Mouse (Mus musculus): ENCODE results near the gene Mgrn1. TPM values are rescaled to one million over a fixed set of nuclear protein-coding genes. Genes with fewer than 3 reads are reported as not detected.

The Mgrn1 gene
- polyA plus RNA-seq, 1 experiment from 2014 or later = 36.7 TPM

DNA sequence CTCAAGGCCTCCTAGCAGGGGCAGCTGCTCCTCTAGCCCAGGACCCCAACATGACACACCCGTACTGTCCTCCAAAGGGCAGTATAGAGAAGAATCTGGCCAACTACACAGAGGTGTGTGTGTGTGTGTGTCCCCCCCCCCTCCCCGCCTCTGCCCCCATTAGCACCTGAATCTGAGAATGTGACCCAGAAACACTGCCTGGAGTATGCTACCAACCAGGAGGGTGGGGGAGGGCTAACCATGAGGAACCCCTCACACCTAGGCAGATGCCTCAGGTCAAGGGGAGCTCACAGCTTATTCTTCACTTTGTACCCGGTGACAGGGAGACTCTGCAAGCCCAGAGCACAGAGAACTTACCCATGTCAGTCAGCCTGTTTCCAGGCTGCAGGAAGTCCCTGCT is 8.3 kb upstream of the Mgrn1 start:
- H3K9ac ChIP-seq (replicated peaks) = peak overlapping the region; percentile 93
- no peaks in the 10 kb centered on the region for H3K9me3 ChIP-seq (ENCODE audit: low read length)
- 62% methylated on average over 3 of the region's 3 CpGs for WGBS (ENCODE audit: insufficient replicate concordance)
- H3K4me3 ChIP-seq (ENCODE audit: low read depth, low read length) = peak overlapping the region; percentile 87
- H3K27me3 ChIP-seq (ENCODE audit: insufficient read depth, low read length) = no peaks in the 10 kb centered on the region
- TF ChIP-seq EP300 (IDR thresholded peaks at IDR 0.05; ENCODE audit: low read depth) (no peak), CTCF (IDR thresholded peaks at IDR 0.05; ENCODE audit: low read depth) (no peak)
- H3K36me3 ChIP-seq (replicated peaks; ENCODE audit: insufficient read depth, low read length) = peaks cover 28% of the 10 kb centered on the region
- peak overlapping the region; percentile 86 for H3K4me2 ChIP-seq (ENCODE audit: low read depth, low read length)
- DNase-seq (no peak), ATAC-seq (no peak)
- peak overlapping the region; percentile 97 for H3K27ac ChIP-seq (ENCODE audit: low read depth)
- peaks cover 48% of the 10 kb centered on the region for H3K4me1 ChIP-seq (ENCODE audit: insufficient read depth)

DNA sequence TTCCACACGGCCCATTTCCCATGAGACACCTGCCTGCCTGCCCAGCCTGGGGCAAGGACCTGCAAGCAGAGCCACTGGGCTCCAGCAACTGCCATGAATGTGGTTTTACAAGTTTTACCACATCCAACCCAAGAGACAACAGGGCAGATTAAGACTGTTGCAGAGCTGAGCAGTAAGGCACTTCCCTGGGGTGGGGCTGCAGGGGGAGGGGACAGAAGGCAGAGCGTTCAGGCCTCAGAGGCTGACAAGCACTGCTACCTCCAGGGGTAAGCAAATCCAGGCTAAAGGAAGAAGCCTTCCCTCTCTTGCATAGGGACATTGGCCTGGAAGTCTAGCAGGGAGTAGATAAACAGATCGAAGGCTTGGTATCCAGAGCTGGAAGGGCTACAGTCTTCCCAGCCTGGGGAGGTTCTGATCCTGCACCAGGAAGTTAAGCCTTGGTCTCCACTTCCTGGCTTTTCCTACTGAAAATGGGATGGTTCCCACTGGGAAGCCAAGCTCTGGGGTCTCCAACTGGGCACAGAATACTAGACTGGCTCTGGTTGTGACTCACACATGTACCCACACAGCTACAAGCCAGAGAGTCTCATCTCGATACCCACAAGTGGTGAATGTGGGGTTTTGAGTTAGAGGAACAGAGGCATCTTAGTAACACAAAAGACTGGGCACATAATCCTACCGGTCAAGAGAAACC is 7.7 kb upstream of the Mgrn1 start:
- DNase-seq (peak; percentile 60), ATAC-seq (no peak)
- peak overlapping the region; percentile 97 for H3K27ac ChIP-seq (ENCODE audit: low read depth)
- peaks cover 48% of the 10 kb centered on the region for H3K4me1 ChIP-seq (ENCODE audit: insufficient read depth)
- peaks cover 25% of the 10 kb centered on the region for H3K36me3 ChIP-seq (replicated peaks; ENCODE audit: insufficient read depth, low read length)
- TF ChIP-seq CTCF (IDR thresholded peaks at IDR 0.05; ENCODE audit: low read depth) = no peak
- no peak for TF ChIP-seq EP300 (IDR thresholded peaks at IDR 0.05; ENCODE audit: low read depth)
- no peaks in the 10 kb centered on the region for H3K9me3 ChIP-seq (ENCODE audit: low read length)
- H3K4me3 ChIP-seq (ENCODE audit: low read depth, low read length) = peak overlapping the region; percentile 87
- H3K4me2 ChIP-seq (ENCODE audit: low read depth, low read length) = peak overlapping the region; percentile 86
- no peaks in the 10 kb centered on the region for H3K27me3 ChIP-seq (ENCODE audit: insufficient read depth, low read length)
- peak overlapping the region; percentile 93 for H3K9ac ChIP-seq (replicated peaks)
- WGBS (ENCODE audit: insufficient replicate concordance) = 4% methylated on average over 5 of the region's 5 CpGs

DNA sequence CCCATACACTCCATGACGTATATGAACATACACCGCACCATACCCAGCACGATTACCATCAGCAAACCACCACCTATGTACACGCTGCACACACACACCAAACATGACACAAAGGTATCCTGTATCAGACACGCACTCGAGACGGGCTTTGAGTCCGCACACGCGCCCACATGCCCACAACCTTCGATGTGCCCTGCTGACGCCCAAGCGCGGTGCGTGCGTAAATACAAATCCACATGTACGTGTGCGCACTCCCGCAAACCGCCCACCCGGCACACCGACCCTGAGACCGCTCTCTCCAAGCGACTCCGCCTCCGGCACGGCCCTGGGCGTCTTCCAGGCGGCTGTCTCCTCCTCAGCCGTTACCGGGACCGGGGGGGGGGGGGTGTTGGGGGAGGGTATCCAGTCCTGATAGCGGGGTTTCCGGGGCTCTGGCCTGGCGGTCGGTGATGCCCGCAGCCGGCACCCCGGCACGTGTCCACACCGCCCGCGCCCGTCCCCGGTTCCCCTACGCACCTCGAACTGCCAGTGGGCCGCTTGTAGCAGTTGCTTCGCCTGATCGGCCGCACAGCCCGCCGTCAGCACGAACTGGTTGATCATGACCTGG is 6.8 kb upstream of the Mgrn1 start:
- H3K27me3 ChIP-seq (ENCODE audit: insufficient read depth, low read length) = no peaks in the 10 kb centered on the region
- peak overlapping the region; percentile 97 for H3K27ac ChIP-seq (ENCODE audit: low read depth)
- TF ChIP-seq CTCF (IDR thresholded peaks at IDR 0.05; ENCODE audit: low read depth) = no peak
- no peak for TF ChIP-seq EP300 (IDR thresholded peaks at IDR 0.05; ENCODE audit: low read depth)
- H3K4me2 ChIP-seq (ENCODE audit: low read depth, low read length) = peak overlapping the region; percentile 86
- peaks cover 21% of the 10 kb centered on the region for H3K36me3 ChIP-seq (replicated peaks; ENCODE audit: insufficient read depth, low read length)
- H3K9me3 ChIP-seq (ENCODE audit: low read length) = no peaks in the 10 kb centered on the region
- 2% methylated on average over 47 of the region's 54 CpGs for WGBS (ENCODE audit: insufficient replicate concordance)
- peaks cover 48% of the 10 kb centered on the region for H3K4me1 ChIP-seq (ENCODE audit: insufficient read depth)
- peak overlapping the region; percentile 87 for H3K4me3 ChIP-seq (ENCODE audit: low read depth, low read length)
- peak overlapping the region; percentile 93 for H3K9ac ChIP-seq (replicated peaks)
- ATAC-seq (peak; percentile 10), DNase-seq (no peak)

DNA sequence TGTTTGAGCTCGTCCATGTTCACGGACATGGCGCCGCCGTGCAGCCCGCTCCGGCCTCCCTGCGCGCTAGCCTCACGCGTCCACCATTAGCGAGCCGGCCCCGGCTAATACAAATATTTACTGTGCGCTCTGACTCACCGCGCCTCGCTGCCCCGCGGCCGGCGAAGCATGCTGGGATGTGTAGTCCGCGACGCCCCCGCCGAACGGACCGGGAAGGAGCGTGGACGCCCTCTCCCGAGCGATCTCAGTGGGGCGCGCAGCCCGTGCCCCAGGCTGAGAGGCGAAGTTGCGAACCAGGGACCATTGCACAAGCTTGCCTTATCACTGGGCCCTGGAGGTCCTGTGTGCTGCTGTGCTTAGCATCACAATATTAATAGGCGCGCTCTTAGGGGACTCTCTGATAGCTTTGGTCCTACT is 6.3 kb upstream of the Mgrn1 start:
- no peak for TF ChIP-seq EP300 (IDR thresholded peaks at IDR 0.05; ENCODE audit: low read depth)
- TF ChIP-seq CTCF (IDR thresholded peaks at IDR 0.05; ENCODE audit: low read depth) = peak; percentile 57
- Histone ChIP-seq H3K27ac (ENCODE audit: low read depth) (peak overlapping the region; percentile 97), H3K4me1 (ENCODE audit: insufficient read depth) (peaks cover 48% of the 10 kb centered on the region), H3K9ac (replicated peaks) (peak overlapping the region; percentile 93), H3K36me3 (replicated peaks; ENCODE audit: insufficient read depth, low read length) (peaks cover 16% of the 10 kb centered on the region), H3K4me2 (ENCODE audit: low read depth, low read length) (peak overlapping the region; percentile 86), H3K27me3 (ENCODE audit: insufficient read depth, low read length) (no peaks in the 10 kb centered on the region), H3K9me3 (ENCODE audit: low read length) (no peaks in the 10 kb centered on the region), H3K4me3 (ENCODE audit: low read depth, low read length) (peak overlapping the region; percentile 87)
- DNase-seq (peak; percentile 92), ATAC-seq (peak; percentile 74)
- under 1% methylated on average over 40 of the region's 40 CpGs for WGBS (ENCODE audit: insufficient replicate concordance)

DNA sequence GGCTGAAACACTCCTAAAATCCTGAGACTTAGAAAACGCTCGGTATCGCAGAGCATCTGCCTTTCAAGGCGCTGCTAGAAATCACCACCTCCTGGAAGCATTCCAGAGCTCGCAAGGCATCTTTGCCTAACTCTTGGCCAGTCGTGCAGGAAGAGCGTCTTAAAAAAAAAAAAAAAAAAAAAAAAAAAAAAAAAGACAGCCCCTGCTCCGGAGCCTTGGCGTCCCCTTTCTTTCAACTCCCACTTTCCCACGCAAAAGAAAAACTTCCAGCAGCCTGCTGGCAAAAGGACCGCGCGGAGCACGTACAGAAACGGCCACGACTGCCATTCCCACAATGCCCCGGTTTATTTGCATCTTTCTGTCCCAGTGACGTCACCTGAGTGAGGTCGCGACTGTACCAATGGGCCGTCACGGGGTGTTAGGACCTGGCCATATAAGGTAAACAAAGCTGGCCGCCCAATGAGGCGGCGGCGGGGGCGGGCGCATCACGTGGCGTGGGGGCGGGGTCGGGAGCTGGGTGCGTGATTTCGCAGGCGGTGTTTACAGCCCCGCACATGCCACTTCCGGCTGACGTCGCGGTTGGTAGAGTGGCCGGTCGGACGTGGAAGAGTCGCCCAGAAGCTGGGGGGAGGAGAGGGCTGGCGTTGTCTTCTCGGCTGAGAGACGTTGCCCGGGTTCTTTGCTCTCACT is 5.8 kb upstream of the Mgrn1 start, which contains the start of gene Ubald1:
Gene Ubald1 (minus strand): TSS at position 180 of the 690 bp plus-strand sequence.
- peak; percentile 99 for DNase-seq
- H3K4me2 ChIP-seq (ENCODE audit: low read depth, low read length) = peak within 1 kb of the TSS; percentile 86
- H3K4me1 ChIP-seq (ENCODE audit: insufficient read depth) = peaks cover 49% of the 10 kb centered on the region
- WGBS (ENCODE audit: insufficient replicate concordance) = 2% methylated on average over 48 of the region's 48 CpGs
- H3K4me3 ChIP-seq (ENCODE audit: low read depth, low read length) = peak within 1 kb of the TSS; percentile 87
- TF ChIP-seq EP300 (IDR thresholded peaks at IDR 0.05; ENCODE audit: low read depth) (peak; percentile 29; the same call in 1 of the 2 replicates), CTCF (IDR thresholded peaks at IDR 0.05; ENCODE audit: low read depth) (no peak)
- H3K27me3 ChIP-seq (ENCODE audit: insufficient read depth, low read length) = no peaks in the 10 kb centered on the region
- ATAC-seq = peak; percentile 82
- H3K36me3 ChIP-seq (replicated peaks; ENCODE audit: insufficient read depth, low read length) = peaks cover 11% of the 10 kb centered on the region
- H3K9me3 ChIP-seq (ENCODE audit: low read length) = no peaks in the 10 kb centered on the region
- peak within 1 kb of the TSS; percentile 97 for H3K27ac ChIP-seq (ENCODE audit: low read depth)
- peak within 1 kb of the TSS; percentile 93 for H3K9ac ChIP-seq (replicated peaks)

Data from liver, postnatal 0 days (tissue).